Mouse (Mus musculus) bone marrow macrophage, adult 2 months (primary cell): ENCODE measurements around the gene Rbpj.

Experiments used
- CTCF ChIP-seq: IDR thresholded peaks from 2 replicates; pipeline ENCODE4 v1.5.1; 2012; ENCODE audit warnings: low read depth, mild to moderate bottlenecking, low read length, moderate library complexity
- POLR2A ChIP-seq: IDR thresholded peaks from 2 replicates; pipeline ENCODE4 v1.6.1; 2012; ENCODE audit warnings: mild to moderate bottlenecking, low read depth, low read length, borderline replicate concordance

GRCm38 (mm10) chr5:53672352-53672751 is 206.4 kb downstream of the Rbpj start:
- TF ChIP-seq CTCF (peak; percentile 39), POLR2A (no peak)
